Mouse (Mus musculus) adrenal gland, postnatal 4 days (tissue): ENCODE data around the gene Hist1h3d. TPM values are rescaled to one million over a fixed set of nuclear protein-coding genes. Genes with fewer than 3 reads are reported as not detected.
"Not testable (repeated sequence)": the region's sequence is repeated elsewhere in the genome, so short reads cannot be mapped to it uniquely, and the experiment has no call there.

Experiments used
- DNase-seq, 2 experiments: peaks; one replicate each; pipeline ENCODE4 v3.0.0; 2021 to 2022; ENCODE audit warnings: low spot score in 2 of 2, mixed read lengths in 2 of 2
- total RNA-seq, 2 experiments: library from RNA; stranded (reverse); gene quantifications; 2 replicates each; pipeline ENCODE4 v1.2.3; 2021

Hist1h3d gene
- total RNA-seq, 2 experiments from 2014 or later = 64.3 to 80.4 TPM

DNA sequence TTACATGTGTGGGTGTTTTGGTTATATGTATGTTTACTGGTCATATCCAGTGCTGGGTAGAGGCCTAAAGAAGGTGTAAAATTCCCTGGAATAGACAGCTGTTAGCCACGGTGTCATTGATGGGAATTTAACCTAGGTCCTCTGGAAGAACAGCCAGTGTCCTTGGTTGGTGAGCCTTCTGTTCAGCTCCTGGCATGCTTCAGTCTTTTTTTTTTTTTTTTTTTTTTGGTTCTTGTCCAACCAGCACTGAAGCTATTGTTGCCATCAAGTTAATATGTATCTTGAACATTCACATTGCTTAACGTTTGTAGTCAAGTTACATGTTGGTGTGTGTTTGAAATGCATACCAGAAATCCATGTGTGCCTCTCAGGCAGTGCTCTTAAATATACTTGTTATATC, 11.1 kb upstream of the Hist1h3d start:
- DNase-seq = no peak

DNA sequence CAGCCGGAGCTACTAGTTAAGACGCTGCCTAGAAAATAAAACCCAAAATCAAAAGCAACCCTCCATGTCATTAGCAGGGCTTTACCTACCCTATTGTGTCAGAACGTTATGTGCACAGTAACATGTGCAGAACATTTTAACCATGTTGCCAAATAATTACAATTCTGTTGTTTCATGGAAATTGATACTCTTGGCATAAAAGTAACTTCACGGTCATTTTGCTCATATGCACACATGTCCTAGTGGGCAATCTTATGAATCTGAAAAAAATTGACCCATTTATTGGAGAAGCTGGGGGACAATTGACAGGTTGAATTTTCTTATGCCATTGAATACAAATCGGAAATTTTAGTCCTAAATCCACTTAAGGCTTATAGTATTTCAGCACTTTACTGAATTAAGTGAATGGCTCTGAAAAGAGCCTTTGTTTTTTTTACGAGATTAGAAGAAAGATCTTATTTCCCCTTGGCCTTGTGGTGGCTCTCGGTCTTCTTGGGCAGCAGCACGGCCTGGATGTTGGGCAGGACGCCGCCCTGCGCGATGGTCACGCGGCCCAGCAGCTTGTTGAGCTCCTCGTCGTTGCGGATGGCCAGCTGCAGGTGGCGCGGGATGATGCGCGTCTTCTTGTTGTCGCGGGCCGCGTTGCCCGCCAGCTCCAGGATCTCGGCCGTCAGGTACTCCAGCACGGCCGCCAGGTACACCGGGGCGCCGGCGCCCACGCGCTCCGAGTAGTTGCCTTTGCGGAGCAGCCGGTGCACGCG, 5.1 kb upstream of the Hist1h3d start:
- DNase-seq = not testable (repeated sequence)

- peak in 1 of 2 experiments; percentile 29 for DNase-seq
Measured at GRCm38 (mm10) chr13:23571022-23571503, 4.5 kb upstream of the Hist1h3d start, which contains the start of the genes Hist1h2ae and Hist1h2bg. TSS of gene Hist1h2ae (minus strand) at chr13:23571220. TSS of gene Hist1h2bg (plus strand) at chr13:23571396.

- DNase-seq = not testable (repeated sequence)
Measured at GRCm38 (mm10) chr13:23571504-23572217, 3.9 kb upstream of the Hist1h3d start.

DNA sequence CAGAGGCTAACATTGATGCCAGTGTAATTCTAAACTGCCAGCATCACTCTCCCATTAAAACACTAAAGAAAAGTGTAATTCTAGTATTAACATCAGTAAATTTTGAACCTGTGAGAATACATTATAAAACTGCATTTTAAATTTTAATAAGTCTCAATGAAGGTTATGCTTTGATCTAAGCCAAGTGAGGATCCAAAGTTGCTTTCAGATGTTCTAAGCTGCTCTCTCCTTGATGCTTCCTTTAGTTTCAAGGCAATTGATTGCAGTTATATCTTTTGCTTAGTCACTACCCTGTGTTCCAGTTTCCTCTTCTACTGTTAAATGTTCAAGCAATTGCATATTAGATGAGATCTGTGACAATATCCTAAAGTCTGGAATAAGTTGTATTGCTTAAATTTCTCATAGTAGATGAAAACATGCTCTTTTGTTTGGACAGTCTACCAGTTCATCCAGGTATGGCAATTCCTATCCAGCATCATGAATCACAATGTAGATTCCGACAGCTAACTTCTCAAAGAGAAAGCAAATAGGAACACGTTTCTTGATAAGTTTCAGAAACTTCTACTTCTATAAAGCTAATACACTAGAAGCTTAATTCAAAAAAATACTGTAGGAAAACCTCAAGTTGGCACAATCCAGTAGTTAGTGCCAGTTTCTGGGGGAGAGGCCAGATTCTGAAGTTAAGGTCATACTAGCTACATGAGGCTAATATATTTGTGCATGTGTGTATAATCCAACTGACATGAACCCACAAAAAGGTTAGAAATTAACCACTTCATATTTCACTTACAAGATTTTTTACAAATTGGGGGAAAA, 3.1 kb upstream of the Hist1h3d start:
- no peak for DNase-seq

GRCm38 (mm10) chr13:23573034-23573897, 2.3 kb upstream of the Hist1h3d start:
- DNase-seq = not testable (repeated sequence)

DNA sequence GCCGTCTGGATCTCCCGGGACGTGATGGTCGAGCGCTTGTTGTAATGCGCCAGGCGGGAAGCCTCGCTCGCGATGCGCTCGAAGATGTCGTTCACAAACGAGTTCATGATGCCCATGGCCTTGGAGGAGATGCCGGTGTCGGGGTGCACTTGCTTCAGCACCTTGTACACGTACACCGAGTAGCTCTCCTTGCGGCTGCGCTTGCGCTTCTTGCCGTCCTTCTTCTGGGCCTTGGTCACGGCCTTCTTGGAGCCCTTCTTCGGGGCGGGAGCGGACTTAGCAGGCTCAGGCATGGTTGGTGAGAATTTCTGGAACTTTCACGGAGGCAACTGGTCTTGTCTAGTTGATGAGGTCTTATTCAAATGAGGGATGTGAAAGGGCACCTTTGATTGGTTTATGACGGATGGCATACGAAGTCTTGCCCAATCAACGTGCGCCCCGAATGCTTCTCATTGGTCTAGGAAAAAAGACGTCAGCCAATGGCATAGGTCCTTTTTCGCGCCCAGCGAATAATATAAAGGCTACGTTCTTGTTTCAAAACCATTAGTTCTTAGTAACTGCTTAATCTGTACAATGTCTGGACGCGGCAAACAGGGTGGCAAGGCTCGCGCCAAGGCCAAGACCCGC, 1.6 kb upstream of the Hist1h3d start, which contains the start of the genes Hist1h2bf and Hist1h2ad:
Hist1h2bf (minus strand) TSS at position 299 of the 627 bp plus-strand sequence.
Hist1h2ad (plus strand) TSS at position 484 of the 627 bp plus-strand sequence.
- peak; percentile 49 to 79 for DNase-seq

- not testable (repeated sequence) for DNase-seq
Measured at GRCm38 (mm10) chr13:23574546-23575170, 905 bp upstream of the Hist1h3d start.

DNA sequence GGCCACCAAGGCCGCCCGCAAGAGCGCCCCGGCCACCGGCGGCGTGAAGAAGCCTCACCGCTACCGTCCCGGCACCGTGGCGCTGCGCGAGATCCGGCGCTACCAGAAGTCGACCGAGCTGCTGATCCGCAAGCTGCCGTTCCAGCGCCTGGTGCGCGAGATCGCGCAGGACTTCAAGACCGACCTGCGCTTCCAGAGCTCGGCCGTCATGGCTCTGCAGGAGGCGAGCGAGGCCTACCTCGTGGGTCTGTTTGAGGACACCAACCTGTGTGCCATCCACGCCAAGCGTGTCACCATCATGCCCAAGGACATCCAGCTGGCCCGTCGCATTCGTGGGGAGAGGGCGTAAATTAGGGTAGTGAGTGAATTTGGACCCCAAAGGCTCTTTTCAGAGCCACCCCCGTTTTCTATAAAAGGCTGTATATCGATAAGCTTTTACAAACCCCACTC, 326 bp downstream of the Hist1h3d start:
- DNase-seq = not testable (repeated sequence)

DNA sequence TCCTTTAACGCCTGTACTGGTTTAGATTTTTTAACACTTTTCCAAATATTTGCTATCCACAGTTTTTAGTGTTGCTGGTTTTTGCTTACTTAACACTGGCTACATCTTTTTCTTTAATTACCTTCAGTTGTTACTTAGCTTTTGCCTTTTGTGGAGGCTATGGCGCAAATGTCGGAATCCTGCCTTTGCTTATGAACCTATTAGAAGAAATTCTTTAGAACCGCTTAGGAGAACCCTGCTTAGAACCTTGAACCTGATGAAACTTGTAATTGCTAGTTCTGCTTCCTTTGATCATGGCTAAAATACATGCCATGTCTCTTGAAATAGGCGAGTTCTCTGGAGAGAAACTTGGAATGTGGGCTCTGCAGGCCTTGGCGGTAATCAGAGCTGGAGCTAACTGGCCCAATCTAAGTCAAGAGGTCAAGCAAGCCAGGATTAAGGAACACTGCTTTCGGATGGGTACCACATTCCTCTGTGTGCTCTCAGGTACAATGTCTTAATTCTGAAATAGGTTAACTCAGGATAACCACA, 853 bp downstream of the Hist1h3d start:
- DNase-seq = no peak

- no peak for DNase-seq
Measured at GRCm38 (mm10) chr13:23576906-23577639, 1.5 kb downstream of the Hist1h3d start.

GRCm38 (mm10) chr13:23577835-23578234, 2.3 kb downstream of the Hist1h3d start:
- no peak for DNase-seq

DNA sequence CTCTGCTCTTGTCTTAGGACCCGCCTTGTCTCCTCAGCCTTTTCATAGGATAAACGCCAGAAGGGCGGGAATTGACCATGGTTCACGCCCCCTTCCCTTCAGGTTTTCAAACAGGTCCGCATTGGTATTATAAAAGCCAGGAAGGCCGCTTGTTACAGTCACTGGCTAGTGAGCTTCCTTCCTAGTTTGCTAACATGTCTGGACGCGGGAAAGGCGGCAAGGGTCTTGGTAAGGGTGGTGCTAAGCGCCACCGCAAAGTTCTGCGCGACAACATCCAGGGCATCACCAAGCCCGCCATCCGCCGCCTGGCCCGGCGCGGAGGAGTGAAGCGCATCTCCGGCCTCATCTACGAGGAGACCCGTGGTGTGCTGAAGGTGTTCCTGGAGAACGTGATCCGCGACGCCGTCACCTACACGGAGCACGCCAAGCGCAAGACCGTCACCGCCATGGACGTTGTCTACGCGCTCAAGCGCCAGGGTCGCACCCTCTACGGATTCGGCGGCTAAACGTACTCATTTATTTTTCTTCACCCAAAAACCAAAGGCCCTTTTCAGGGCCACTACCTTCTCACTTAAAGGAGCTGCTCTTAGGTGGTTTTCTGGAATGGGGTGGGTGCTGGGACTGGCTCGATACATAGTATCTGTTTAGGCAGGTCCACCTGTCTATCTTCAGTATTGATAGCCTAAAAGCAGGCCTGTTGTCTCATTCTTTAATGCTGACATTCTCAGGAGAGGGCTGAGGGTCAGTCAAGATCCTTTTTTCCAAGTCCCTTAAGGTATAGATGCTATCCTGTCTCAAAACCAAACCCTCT, 6.0 kb downstream of the Hist1h3d start, which contains the start of gene Hist1h4d:
Hist1h4d (plus strand) TSS at position 191 of the 811 bp plus-strand sequence.
- DNase-seq = peak; percentile 83 to 96

- DNase-seq = no peak
Measured at GRCm38 (mm10) chr13:23582219-23583056, 6.9 kb downstream of the Hist1h3d start.

GRCm38 (mm10) chr13:23583387-23584068, 8.0 kb downstream of the Hist1h3d start:
- no peak for DNase-seq

DNA sequence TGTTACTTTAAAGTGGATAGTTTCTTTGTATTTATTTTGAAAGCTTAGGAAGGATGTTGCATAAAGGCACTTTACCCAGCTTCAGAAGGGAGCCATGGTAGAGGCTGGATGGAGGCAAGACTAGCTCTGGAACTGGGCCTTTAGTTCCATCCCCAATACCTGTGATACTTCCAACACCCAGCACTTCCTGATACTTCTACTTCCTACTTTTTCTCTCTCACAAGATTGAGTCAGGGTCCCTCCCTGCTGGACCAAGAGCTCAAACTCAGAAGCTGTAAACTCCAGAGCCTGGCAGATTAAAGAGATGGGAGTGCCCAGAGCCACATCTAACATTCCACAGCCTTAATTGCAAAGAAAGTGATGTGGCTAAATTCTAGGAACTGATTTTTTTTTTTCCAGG, 8.8 kb downstream of the Hist1h3d start:
- no peak for DNase-seq
